Mouse (Mus musculus) heart, adult 8-10 months (tissue): ENCODE results near the gene Art3. TPM values are rescaled to one million over a fixed set of nuclear protein-coding genes. Genes with fewer than 3 reads are reported as not detected.
A peak's percentile ranks its signal among the peaks of the same experiment; 100 is the strongest.

Experiments used
- DNase-seq: peaks from one replicate; pipeline ENCODE4 v3.0.0; 2022; ENCODE audit warnings: low spot score
- total RNA-seq, 4 experiments: library from RNA; stranded (reverse); gene quantifications; 2 replicates each; pipeline ENCODE4 v1.2.4; 2022

The Art3 gene
- 100 to 1,000 TPM; 573 to 758 (median 670) TPM for total RNA-seq

- no peak for DNase-seq
These were observed at the start of gene Art3 for GRCm38 (mm10) chr5:92331635-92332338. TSS of gene Art3 (plus strand) at chr5:92331827.

- no peak for DNase-seq
These were observed 49.1 kb upstream of the Art3 start for GRCm38 (mm10) chr5:92282571-92282970.

- no peak for DNase-seq
These were observed 48.5 kb upstream of the Art3 start for GRCm38 (mm10) chr5:92283107-92283506.

GRCm38 (mm10) chr5:92287840-92288239, 43.8 kb upstream of the Art3 start:
- DNase-seq, result no peak

- DNase-seq, result no peak
These were observed 39.8 kb upstream of the Art3 start for GRCm38 (mm10) chr5:92291652-92292414.

GRCm38 (mm10) chr5:92294525-92294924, 37.1 kb upstream of the Art3 start:
- DNase-seq, result no peak

- no peak for DNase-seq
These were observed 29.3 kb upstream of the Art3 start for GRCm38 (mm10) chr5:92302149-92302840.

- no peak for DNase-seq
These were observed 27.3 kb upstream of the Art3 start for GRCm38 (mm10) chr5:92304291-92304690.

- peak; percentile 95 for DNase-seq
These were observed 21.7 kb upstream of the Art3 start, which contains the start of gene Sdad1 for GRCm38 (mm10) chr5:92309681-92310511. TSS of gene Sdad1 (minus strand) at chr5:92310479.

- peak; percentile 92 for DNase-seq
These were observed 19.4 kb upstream of the Art3 start for GRCm38 (mm10) chr5:92312046-92312715.

- DNase-seq, result no peak
These were observed 17.9 kb upstream of the Art3 start for GRCm38 (mm10) chr5:92313776-92314175.

- no peak for DNase-seq
These were observed 13.5 kb upstream of the Art3 start for GRCm38 (mm10) chr5:92318119-92318518.

GRCm38 (mm10) chr5:92318596-92318995, 13.0 kb upstream of the Art3 start:
- DNase-seq, result no peak

- DNase-seq, result no peak
These were observed 9.8 kb upstream of the Art3 start for GRCm38 (mm10) chr5:92321631-92322400.

GRCm38 (mm10) chr5:92322612-92323011, 9.0 kb upstream of the Art3 start:
- no peak for DNase-seq

- DNase-seq, result peak; percentile 85
These were observed 8.4 kb upstream of the Art3 start for GRCm38 (mm10) chr5:92323264-92323663.

- DNase-seq, result no peak
These were observed 4.3 kb upstream of the Art3 start for GRCm38 (mm10) chr5:92327367-92327766.

GRCm38 (mm10) chr5:92327929-92328328, 3.7 kb upstream of the Art3 start, which contains the start of gene Cxcl9:
TSS of gene Cxcl9 (minus strand) at chr5:92328079.
- DNase-seq, result no peak

- DNase-seq, result no peak
These were observed 505 bp upstream of the Art3 start for GRCm38 (mm10) chr5:92331122-92331521.

- peak; percentile 88 for DNase-seq
These were observed 773 bp downstream of the Art3 start for GRCm38 (mm10) chr5:92332359-92332840.
